Mouse (Mus musculus) forebrain, postnatal 0 days (tissue): ENCODE data around the gene Plau. TPM values are rescaled to one million over a fixed set of nuclear protein-coding genes. Genes with fewer than 3 reads are reported as not detected.

ENCODE experiments used
- ATAC-seq: fragments of 200-750 bp; cut with Nextera tagmentation; 2 replicates; pipeline ENCODE4 v1.8.0; 2017; ENCODE audit warnings: mild to moderate bottlenecking, moderate library complexity
- DNase-seq: peaks from one replicate; pipeline ENCODE4 v3.0.0-alpha.2; 2015
- H3K27ac ChIP-seq: fragments of 300-500 bp; sonication (generic); 2 replicates; pipeline ENCODE4 v1.5.1; 2014; ENCODE audit warnings: low read depth, mild to moderate bottlenecking, antibody characterized with exemption, low read length, moderate library complexity, mixed read lengths
- H3K27me3 ChIP-seq: fragments of 300-500 bp; sonication (generic); 2 replicates; pipeline ENCODE4 v1.6.1; 2014; ENCODE audit warnings: mild to moderate bottlenecking, low read length, mixed read lengths; ENCODE audit not compliant: insufficient read depth
- H3K36me3 ChIP-seq: fragments of 300-500 bp; sonication (generic); 2 replicates; pipeline ENCODE4 v1.6.1; 2014; ENCODE audit warnings: mild to moderate bottlenecking, moderate library complexity; ENCODE audit not compliant: insufficient read depth
- H3K4me1 ChIP-seq: fragments of 300-500 bp; sonication (generic); 2 replicates; pipeline ENCODE4 v1.6.1; 2014; ENCODE audit warnings: antibody characterized with exemption; ENCODE audit not compliant: insufficient read depth
- H3K4me2 ChIP-seq: fragments of 300-500 bp; sonication (generic); 2 replicates; pipeline ENCODE4 v1.6.1; 2014; ENCODE audit warnings: low read depth, mild to moderate bottlenecking, moderate library complexity
- H3K4me3 ChIP-seq: fragments of 300-500 bp; sonication (generic); 2 replicates; pipeline ENCODE4 v1.5.1; 2014; ENCODE audit warnings: low read depth, low read length, mixed read lengths
- H3K9ac ChIP-seq: fragments of 300-500 bp; sonication (generic); 2 replicates; pipeline ENCODE4 v1.6.1; 2014; ENCODE audit warnings: mild to moderate bottlenecking
- H3K9me3 ChIP-seq: fragments of 300-500 bp; sonication (generic); 2 replicates; pipeline ENCODE4 v1.6.1; 2016; ENCODE audit warnings: low read length
- CTCF ChIP-seq: sonication (generic); IDR thresholded peaks from 2 replicates; pipeline ENCODE4 v1.5.1; 2016; ENCODE audit warnings: antibody characterized with exemption, control low read depth, low read depth
- WGBS: fragments of 180-500 bp; shearing (Covaris S2); extraction: QIAGEN DNeasy Blood & Tissue Kit; methylation state at CpG from one replicate; pipeline ENCODE4 v1.1.7; 2014; 5-methylcytosine and 5-hydroxymethylcytosine counted together
- polyA plus RNA-seq: library from polyadenylated mRNA; unstranded; fragments of >200 nt; fragmentation: Nextera tagmentation; extraction: Ambion mirVana; gene quantifications from 2 replicates; pipeline ENCODE4 v1.2.1, GENCODE M21; 2015
- total RNA-seq: library from RNA; depleted of rRNA; stranded (reverse); fragments of >200 nt; gene quantifications from 2 replicates; pipeline ENCODE4 v1.2.3, GENCODE M21; 2014; rRNA removed

The Plau gene
- total and polyA plus RNA-seq, 2 experiments from 2014 or later = 0.44 to 1.1 TPM

- Histone ChIP-seq H3K4me1 (no peaks in the 10 kb centered on the region), H3K4me3 (no peak overlapping the region), H3K9me3 (no peaks in the 10 kb centered on the region), H3K27ac (no peak overlapping the region), H3K9ac (no peak overlapping the region), H3K27me3 (no peaks in the 10 kb centered on the region), H3K4me2 (no peak overlapping the region), H3K36me3 (no peaks in the 10 kb centered on the region)
- DNase-seq (peak; percentile 63), ATAC-seq (peak; percentile 95)
- no peak for TF ChIP-seq CTCF
- 27% methylated on average over 9 of the region's 9 CpGs for WGBS
Observed at GRCm38 (mm10) chr14:20891941-20892402, 55.5 kb downstream of the Plau start.

Other genes with a start within 250 kb of the Plau start
- gene Usp54, start 195.6 kb upstream of the Plau start, total RNA-seq = 20.5 and 28.9 TPM in 2 replicates
- gene Usp54, start 195.6 kb upstream of the Plau start, polyA plus RNA-seq = 3.0 and 4.8 TPM in 2 replicates
- 0.15 and 0.57 TPM in 2 replicates for gene Myoz1, start 180.1 kb upstream of the Plau start, total RNA-seq
- gene Myoz1, start 180.1 kb upstream of the Plau start, polyA plus RNA-seq = 0.30 and 0.83 TPM in 2 replicates
- gene Synpo2l, start 168.3 kb upstream of the Plau start, total RNA-seq = 0.15 and 0.24 TPM in 2 replicates
- 0.17 and 0.19 TPM in 2 replicates for gene Synpo2l, start 168.3 kb upstream of the Plau start, polyA plus RNA-seq
- 65.0 and 86.4 TPM in 2 replicates for gene Sec24c, start 162.4 kb upstream of the Plau start, total RNA-seq
- gene Sec24c, start 162.4 kb upstream of the Plau start, polyA plus RNA-seq = 46.0 and 57.1 TPM in 2 replicates
- 11.2 and 17.9 TPM in 2 replicates for gene Fut11, start 141.7 kb upstream of the Plau start, total RNA-seq
- 14.0 and 20.7 TPM in 2 replicates for gene Fut11, start 141.7 kb upstream of the Plau start, polyA plus RNA-seq
- gene Chchd1, start 133.7 kb upstream of the Plau start, total RNA-seq = 238 and 257 TPM in 2 replicates
- gene Chchd1, start 133.7 kb upstream of the Plau start, polyA plus RNA-seq = 222 and 300 TPM in 2 replicates
- gene Zswim8, start 129.1 kb upstream of the Plau start, total RNA-seq = 112 and 162 TPM in 2 replicates
- gene Zswim8, start 129.1 kb upstream of the Plau start, polyA plus RNA-seq = 24.6 and 28.2 TPM in 2 replicates
- gene Ndst2, start 102.1 kb upstream of the Plau start, total RNA-seq = 16.3 and 25.0 TPM in 2 replicates
- 6.7 and 11.2 TPM in 2 replicates for gene Ndst2, start 102.1 kb upstream of the Plau start, polyA plus RNA-seq
- gene Camk2g, start 42.6 kb upstream of the Plau start, total RNA-seq = 137 and 145 TPM in 2 replicates
- 165 and 231 TPM in 2 replicates for gene Camk2g, start 42.6 kb upstream of the Plau start, polyA plus RNA-seq
- gene Vcl, start 92.7 kb downstream of the Plau start, total RNA-seq = 15.5 and 21.6 TPM in 2 replicates
- 4.4 and 6.6 TPM in 2 replicates for gene Vcl, start 92.7 kb downstream of the Plau start, polyA plus RNA-seq
- 50.6 and 81.7 TPM in 2 replicates for gene Ap3m1, start 215.8 kb downstream of the Plau start, total RNA-seq
- 59.0 and 63.9 TPM in 2 replicates for gene Ap3m1, start 215.8 kb downstream of the Plau start, polyA plus RNA-seq
- gene Adk, start 215.9 kb downstream of the Plau start, total RNA-seq = 54.8 and 55.5 TPM in 2 replicates
- 66.7 and 71.5 TPM in 2 replicates for gene Adk, start 215.9 kb downstream of the Plau start, polyA plus RNA-seq